Mouse (Mus musculus): Measurements from ENCODE around the gene Syvn1. TPM values are rescaled to one million over a fixed set of nuclear protein-coding genes. Genes with fewer than 3 reads are reported as not detected.

Syvn1 gene
- polyA plus RNA-seq, 1 experiment from 2014 or later: 18.5 TPM

DNA sequence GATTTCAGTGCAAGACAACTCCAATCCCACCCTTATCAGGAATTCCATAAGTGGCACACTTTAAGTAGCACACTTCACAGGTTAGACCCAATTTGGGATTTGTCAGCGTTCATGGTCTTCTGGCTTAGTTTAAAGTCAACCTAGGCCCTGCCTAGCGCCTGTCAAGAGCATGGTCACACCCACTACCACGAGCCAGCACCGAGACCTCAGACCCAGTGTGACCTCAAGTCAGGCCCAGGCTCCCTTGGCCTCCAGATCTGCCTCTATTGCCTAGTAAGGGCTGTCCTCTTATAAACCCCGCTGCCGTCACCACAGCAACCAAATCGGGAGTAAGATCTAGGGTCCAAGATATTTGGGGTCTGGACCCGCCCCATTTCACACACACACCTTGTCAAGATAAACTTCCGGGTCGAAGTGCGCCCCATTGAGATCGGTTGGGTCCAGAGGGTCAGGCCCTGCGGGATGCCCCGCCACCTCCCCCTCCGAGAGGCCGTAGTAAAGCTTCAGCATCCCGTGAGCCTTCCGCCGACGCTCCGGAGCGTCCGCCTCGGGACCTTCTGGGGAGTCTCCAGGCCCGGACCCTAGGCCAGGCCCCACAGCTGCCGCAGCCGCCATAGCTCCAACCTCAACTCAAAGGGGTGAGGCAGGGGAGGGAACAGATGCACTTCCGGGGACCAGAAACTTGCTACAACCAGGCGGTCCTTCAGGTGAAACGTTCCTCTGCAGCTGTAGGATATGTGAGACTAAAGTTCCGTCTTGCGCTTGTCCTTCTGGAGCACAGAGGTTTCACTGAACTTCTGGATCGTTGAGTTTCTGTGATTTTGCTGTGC, 30.4 kb downstream of the Syvn1 start, which contains the start of gene Vps51:
Gene Vps51, minus strand, starts transcription at position 668 of the 830 bp plus-strand sequence.
- no peaks in the 10 kb centered on the region for H3K9me3 ChIP-seq (ENCODE audit: control insufficient read depth, low read length)
- no peaks in the 10 kb centered on the region for H3K27me3 ChIP-seq (ENCODE audit: control insufficient read depth, insufficient read depth, low read length)
- TF ChIP-seq CTCF (IDR thresholded peaks at IDR 0.05; ENCODE audit: low read depth): 0 out of 2 replicates have a peak, but pooled peaks have one; percentile 20
- TF ChIP-seq EP300 (optimal IDR thresholded peaks at IDR 0.05): peak; percentile 27
- DNase-seq (ENCODE audit: low spot score): peak; percentile 86
- peak within 1 kb of the TSS; percentile 89 for H3K4me3 ChIP-seq (ENCODE audit: low read depth, low read length)
- 0 out of 2 replicates have a peak, but pooled peaks cover 6% of the 10 kb centered on the region for H3K36me3 ChIP-seq (ENCODE audit: control insufficient read depth, insufficient read depth, low read length)
- peak; percentile 88 for ATAC-seq (ENCODE audit: low FRiP score, low TSS enrichment)
- H3K4me1 ChIP-seq (replicated peaks; ENCODE audit: control insufficient read depth, insufficient read depth): peaks cover 3% of the 10 kb centered on the region; the same call in 1 of the 2 replicates
- WGBS: 1% methylated on average over 33 of the region's 33 CpGs
- H3K4me2 ChIP-seq (replicated peaks; ENCODE audit: low read depth): peak within 1 kb of the TSS; percentile 95
- peak within 1 kb of the TSS; percentile 78 for H3K9ac ChIP-seq (ENCODE audit: low read length)
- H3K27ac ChIP-seq (replicated peaks): peak within 1 kb of the TSS; percentile 87

DNA sequence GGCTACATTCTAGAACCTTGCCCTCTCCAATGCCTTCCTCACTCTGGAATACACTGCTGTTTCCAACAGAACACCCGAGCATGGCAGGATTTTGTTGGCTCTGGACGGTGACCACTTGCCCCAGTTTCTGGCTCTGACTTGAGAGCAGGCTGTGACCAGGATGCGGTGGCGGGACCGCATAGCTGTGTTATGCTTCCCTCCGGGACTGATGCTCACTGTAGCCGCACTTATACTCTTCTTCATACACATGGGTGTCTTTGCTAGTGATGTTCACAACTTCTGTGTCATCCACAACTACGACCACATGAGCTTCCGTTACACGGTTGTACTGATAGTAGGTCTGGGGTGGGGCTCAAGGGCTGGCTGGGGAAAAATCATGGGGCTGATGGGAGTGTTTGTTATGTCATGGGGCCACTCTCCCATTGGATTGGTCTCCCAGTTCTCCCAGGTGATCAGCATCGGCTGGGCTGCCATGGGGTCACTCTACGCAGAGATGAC, 33.7 kb downstream of the Syvn1 start, which contains the start of gene Tmem262:
Gene Tmem262, plus strand, starts transcription at position 51 of the 498 bp plus-strand sequence.
- Histone ChIP-seq H3K9me3 (ENCODE audit: control insufficient read depth, low read length) (no peaks in the 10 kb centered on the region), H3K27me3 (ENCODE audit: control insufficient read depth, insufficient read depth, low read length) (no peaks in the 10 kb centered on the region), H3K4me1 (replicated peaks; ENCODE audit: control insufficient read depth, insufficient read depth) (peaks cover 5% of the 10 kb centered on the region), H3K9ac (ENCODE audit: low read length) (no peak within 1 kb of the TSS), H3K4me2 (replicated peaks; ENCODE audit: low read depth) (no peak within 1 kb of the TSS), H3K27ac (replicated peaks) (no peak within 1 kb of the TSS), H3K4me3 (ENCODE audit: low read depth, low read length) (no peak within 1 kb of the TSS), H3K36me3 (ENCODE audit: control insufficient read depth, insufficient read depth, low read length) (peaks cover 8% of the 10 kb centered on the region; the same call in 1 of the 2 replicates)
- TF ChIP-seq EP300 (optimal IDR thresholded peaks at IDR 0.05): no peak
- TF ChIP-seq CTCF (IDR thresholded peaks at IDR 0.05; ENCODE audit: low read depth): no peak
- no peak for DNase-seq (ENCODE audit: low spot score)
- 91% methylated on average over 12 of the region's 12 CpGs for WGBS
- ATAC-seq (ENCODE audit: low FRiP score, low TSS enrichment): no peak

DNA sequence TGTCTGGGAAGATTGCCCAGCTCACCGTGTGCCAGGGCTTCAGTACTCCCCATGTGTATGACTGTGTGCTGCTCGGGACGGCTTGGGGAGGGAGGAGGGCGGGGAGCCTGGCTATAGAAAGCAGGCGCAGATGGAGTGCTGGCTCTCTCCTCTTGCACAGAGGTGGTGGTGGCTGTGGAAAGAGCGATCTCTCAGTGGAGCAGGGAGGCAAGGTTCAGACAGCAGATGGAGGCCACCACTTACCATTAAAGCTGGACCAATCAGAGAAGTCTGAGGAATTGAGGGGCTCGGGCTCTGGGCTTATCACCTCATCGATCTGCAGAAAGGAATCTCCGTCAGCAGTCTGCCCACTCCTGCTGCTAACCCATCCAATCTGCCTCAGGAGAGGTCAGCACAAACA, 35.8 kb downstream of the Syvn1 start, which contains the start of gene Gm28374:
Gene Gm28374, minus strand, starts transcription at position 101 of the 400 bp plus-strand sequence.
- no peak for DNase-seq (ENCODE audit: low spot score)
- Histone ChIP-seq H3K9me3 (ENCODE audit: control insufficient read depth, low read length) (no peaks in the 10 kb centered on the region), H3K4me3 (ENCODE audit: low read depth, low read length) (no peak within 1 kb of the TSS), H3K4me2 (replicated peaks; ENCODE audit: low read depth) (no peak within 1 kb of the TSS), H3K27ac (replicated peaks) (no peak within 1 kb of the TSS), H3K27me3 (ENCODE audit: control insufficient read depth, insufficient read depth, low read length) (no peaks in the 10 kb centered on the region), H3K4me1 (replicated peaks; ENCODE audit: control insufficient read depth, insufficient read depth) (peaks cover 2% of the 10 kb centered on the region; the same call in 1 of the 2 replicates), H3K9ac (ENCODE audit: low read length) (no peak within 1 kb of the TSS), H3K36me3 (ENCODE audit: control insufficient read depth, insufficient read depth, low read length) (peaks cover 8% of the 10 kb centered on the region; the same call in 1 of the 2 replicates)
- TF ChIP-seq CTCF (IDR thresholded peaks at IDR 0.05; ENCODE audit: low read depth) (no peak), EP300 (optimal IDR thresholded peaks at IDR 0.05) (no peak)
- 85% methylated on average over 9 of the region's 9 CpGs for WGBS
- no peak for ATAC-seq (ENCODE audit: low FRiP score, low TSS enrichment)

DNA sequence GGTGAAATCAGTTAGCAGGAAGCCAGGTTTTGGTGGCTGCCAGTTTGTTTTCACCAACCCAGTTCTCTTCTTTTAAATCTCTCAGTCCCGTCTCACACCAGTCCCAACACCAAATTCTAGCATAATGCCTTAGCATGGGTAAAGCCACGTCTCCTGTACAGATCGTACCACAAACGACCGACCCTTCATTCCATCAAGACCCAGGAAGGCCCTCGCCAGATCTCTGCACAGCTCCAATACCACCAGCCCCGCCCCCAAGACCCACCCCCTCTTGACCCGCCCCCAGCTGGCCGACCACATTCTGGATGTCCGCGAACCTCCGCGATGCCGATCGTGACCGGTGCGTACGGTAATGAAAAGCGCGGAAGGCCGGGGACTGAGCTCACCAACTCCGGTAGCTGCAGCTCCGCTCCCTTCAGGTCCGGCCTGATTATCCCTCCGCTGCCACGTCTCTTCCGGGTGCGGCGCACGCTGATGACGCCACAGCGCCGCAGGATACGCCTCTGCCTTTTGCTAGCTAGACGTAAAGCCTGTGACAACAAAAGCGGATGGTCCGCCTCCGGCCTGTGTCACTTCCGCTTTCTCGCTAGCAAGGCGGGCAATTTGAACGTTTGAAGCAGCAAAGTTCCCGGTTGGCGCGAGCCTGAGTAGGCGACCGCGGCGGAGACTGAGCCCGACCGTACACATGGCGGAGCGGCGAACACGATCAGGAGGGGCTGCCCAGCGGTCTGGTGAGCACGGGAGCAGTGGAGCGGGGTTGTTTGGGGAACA, 38.3 kb downstream of the Syvn1 start, which contains the start of the genes Zfpl1 and Cdca5:
Gene Zfpl1, minus strand, starts transcription at position 479 of the 771 bp plus-strand sequence.
Gene Cdca5, plus strand, starts transcription at position 506 of the 771 bp plus-strand sequence.
- H3K9me3 ChIP-seq (ENCODE audit: control insufficient read depth, low read length): no peaks in the 10 kb centered on the region
- TF ChIP-seq EP300 (optimal IDR thresholded peaks at IDR 0.05) (no peak), CTCF (IDR thresholded peaks at IDR 0.05; ENCODE audit: low read depth) (0 out of 2 replicates have a peak, but pooled peaks have one; percentile 1)
- under 1% methylated on average over 58 of the region's 58 CpGs for WGBS
- H3K4me1 ChIP-seq (replicated peaks; ENCODE audit: control insufficient read depth, insufficient read depth): peaks cover 2% of the 10 kb centered on the region; the same call in 1 of the 2 replicates
- peak; percentile 96 for DNase-seq (ENCODE audit: low spot score)
- peak within 1 kb of the TSS; percentile 79 for H3K9ac ChIP-seq (ENCODE audit: low read length)
- H3K27ac ChIP-seq (replicated peaks): peak within 1 kb of the TSS; percentile 86
- no peaks in the 10 kb centered on the region for H3K27me3 ChIP-seq (ENCODE audit: control insufficient read depth, insufficient read depth, low read length)
- peak within 1 kb of the TSS; percentile 92 for H3K4me2 ChIP-seq (replicated peaks; ENCODE audit: low read depth)
- H3K4me3 ChIP-seq (ENCODE audit: low read depth, low read length): peak within 1 kb of the TSS; percentile 69
- H3K36me3 ChIP-seq (ENCODE audit: control insufficient read depth, insufficient read depth, low read length): peaks cover 8% of the 10 kb centered on the region
- ATAC-seq (ENCODE audit: low FRiP score, low TSS enrichment): peak; percentile 91

DNA sequence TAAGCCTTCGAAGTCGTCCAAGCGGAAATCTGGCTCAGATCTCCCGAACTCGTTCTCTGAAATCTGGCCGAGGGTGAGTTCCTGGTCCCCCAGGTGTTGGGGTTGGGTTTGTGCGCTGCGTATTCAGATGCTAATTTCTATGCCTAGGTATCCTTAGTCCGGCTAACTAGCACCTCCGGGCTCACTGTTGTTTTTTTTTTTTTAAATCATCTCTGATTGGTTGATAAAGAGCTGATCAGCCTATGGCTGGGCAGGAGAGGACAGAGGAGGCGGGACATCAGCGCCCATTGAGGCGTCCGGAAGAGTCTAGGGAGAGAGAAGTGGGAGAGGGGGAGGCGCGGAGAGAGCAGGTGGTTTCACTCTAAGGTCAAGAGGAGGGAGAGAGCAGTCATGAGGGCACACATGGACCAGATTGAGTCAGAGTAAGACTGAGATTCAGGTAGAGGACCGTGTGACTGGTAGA, 39.1 kb downstream of the Syvn1 start:
- ATAC-seq (ENCODE audit: low FRiP score, low TSS enrichment) (peak; percentile 72), DNase-seq (ENCODE audit: low spot score) (peak; percentile 77)
- Histone ChIP-seq H3K27me3 (ENCODE audit: control insufficient read depth, insufficient read depth, low read length) (no peaks in the 10 kb centered on the region), H3K9ac (ENCODE audit: low read length) (peak overlapping the region; percentile 60), H3K36me3 (ENCODE audit: control insufficient read depth, insufficient read depth, low read length) (peaks cover 9% of the 10 kb centered on the region), H3K4me1 (replicated peaks; ENCODE audit: control insufficient read depth, insufficient read depth) (peaks cover 2% of the 10 kb centered on the region; the same call in 1 of the 2 replicates), H3K27ac (replicated peaks) (peak overlapping the region; percentile 63; the same call in 1 of the 2 replicates), H3K4me2 (replicated peaks; ENCODE audit: low read depth) (peak overlapping the region; percentile 92), H3K4me3 (ENCODE audit: low read depth, low read length) (peak overlapping the region; percentile 69), H3K9me3 (ENCODE audit: control insufficient read depth, low read length) (no peaks in the 10 kb centered on the region)
- TF ChIP-seq EP300 (optimal IDR thresholded peaks at IDR 0.05) (no peak), CTCF (IDR thresholded peaks at IDR 0.05; ENCODE audit: low read depth) (no peak)
- WGBS: under 1% methylated on average over 17 of the region's 17 CpGs

Measured in stomach, postnatal 0 days (tissue).